Mouse (Mus musculus): ENCODE measurements at regions not wholly inside any gene's neighbourhood (a gene's known extent, or its start where the extent isn't known, plus 50 kb on each side); places are given as distances from the start of the nearest gene placed in this dataset.

- no peak for DNase-seq (ENCODE audit: low spot score)
These were observed 237.0 kb downstream of the Pcdh18 start for GRCm38 (mm10) chr3:49520088-49520487.

DNA sequence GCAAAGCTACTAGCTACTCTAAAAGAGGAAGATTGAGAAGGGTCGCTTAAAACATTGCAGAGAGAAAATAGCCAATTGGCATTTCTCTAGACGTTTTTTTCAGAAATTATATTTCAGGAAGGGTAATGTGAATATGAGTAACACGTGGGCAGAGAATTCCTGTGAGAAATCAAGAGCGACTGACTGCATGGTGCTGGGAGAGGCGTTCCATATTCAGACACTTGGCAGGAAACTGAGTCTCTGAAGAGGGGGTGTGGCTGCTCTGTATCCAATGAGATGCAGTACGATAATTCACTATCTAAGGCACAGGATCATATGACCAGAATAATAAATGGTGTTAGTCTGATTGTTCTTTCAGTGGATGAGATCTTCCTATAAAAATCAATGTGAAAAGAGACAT is 252.5 kb downstream of the Pcdh18 start:
- DNase-seq (ENCODE audit: low spot score) = no peak

GRCm38 (mm10) chr3:49502351-49502750 is 254.8 kb downstream of the Pcdh18 start:
- DNase-seq (ENCODE audit: low spot score) = no peak

DNA sequence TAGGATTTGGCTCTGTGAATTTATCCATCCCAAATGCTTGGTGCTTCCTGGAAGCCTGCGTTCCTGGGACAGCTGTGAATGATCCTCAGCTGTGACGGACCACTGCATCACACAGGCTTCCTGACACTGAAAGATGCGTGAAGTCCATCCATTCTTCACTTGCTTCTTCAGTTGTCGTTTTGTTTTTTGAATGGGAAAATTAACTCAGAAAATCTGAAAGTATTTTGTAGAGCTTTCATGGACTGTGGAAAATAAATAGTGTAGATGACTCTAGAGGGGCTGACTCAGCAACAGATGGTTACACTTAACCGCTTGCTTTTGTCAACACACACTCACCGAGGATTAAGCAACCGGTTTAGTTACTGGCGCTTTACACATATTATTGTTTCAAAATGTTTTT is 272.0 kb downstream of the Pcdh18 start:
- no peak for DNase-seq (ENCODE audit: low spot score)
